Mouse (Mus musculus) lung, embryonic 14.5 days (tissue): Measurements from ENCODE around the gene Zmiz1. TPM values are rescaled to one million over a fixed set of nuclear protein-coding genes. Genes with fewer than 3 reads are reported as not detected.

Source experiments
- ATAC-seq: fragments of 200-750 bp; cut with Nextera tagmentation; 2 replicates; pipeline ENCODE4 v1.8.0; 2017; ENCODE audit warnings: mild to moderate bottlenecking, moderate TSS enrichment, moderate library complexity; ENCODE audit not compliant: insufficient read depth
- DNase-seq: peaks from one replicate; pipeline ENCODE4 v3.0.0-alpha.2; 2015
- H3K27ac ChIP-seq: fragments of 300-500 bp; sonication (generic); 2 replicates; pipeline ENCODE4 v1.5.1; 2014; ENCODE audit warnings: low read depth, mild to moderate bottlenecking, moderate library complexity
- H3K27me3 ChIP-seq: fragments of 300-500 bp; sonication (generic); 2 replicates; pipeline ENCODE4 v1.6.1; 2014; ENCODE audit warnings: low read length, control low read depth; ENCODE audit not compliant: insufficient read depth
- H3K36me3 ChIP-seq: fragments of 300-500 bp; sonication (generic); 2 replicates; pipeline ENCODE4 v1.6.1; 2014; ENCODE audit warnings: control low read depth; ENCODE audit not compliant: insufficient read depth
- H3K4me1 ChIP-seq: fragments of 300-500 bp; sonication (generic); 2 replicates; pipeline ENCODE4 v1.6.1; 2014; ENCODE audit warnings: antibody characterized with exemption, control low read depth; ENCODE audit not compliant: insufficient read depth
- H3K4me2 ChIP-seq: fragments of 300-500 bp; sonication (generic); 2 replicates; pipeline ENCODE4 v1.6.1; 2014; ENCODE audit warnings: mild to moderate bottlenecking
- H3K4me3 ChIP-seq: fragments of 300-500 bp; sonication (generic); 2 replicates; pipeline ENCODE4 v1.5.1; 2014; ENCODE audit warnings: low read depth, low read length
- H3K9ac ChIP-seq: fragments of 300-500 bp; sonication (generic); 2 replicates; pipeline ENCODE4 v1.6.1; 2014
- H3K9me3 ChIP-seq: fragments of 300-500 bp; sonication (generic); 2 replicates; pipeline ENCODE4 v1.6.1; 2016; ENCODE audit warnings: low read depth, low read length, control low read depth
- CTCF ChIP-seq: IDR thresholded peaks from 2 replicates; pipeline ENCODE4 v1.5.1; 2016; ENCODE audit warnings: antibody characterized with exemption, low read depth
- WGBS: fragments of 180-500 bp; shearing (Covaris S2); extraction: QIAGEN DNeasy Blood & Tissue Kit; methylation state at CpG from one replicate; pipeline ENCODE4 v1.1.7; 2014; 5-methylcytosine and 5-hydroxymethylcytosine counted together
- polyA plus RNA-seq: library from polyadenylated mRNA; unstranded; fragments of >200 nt; fragmentation: Nextera tagmentation; extraction: Ambion mirVana; gene quantifications from 2 replicates; pipeline ENCODE4 v1.2.1, GENCODE M21; 2014

Gene Zmiz1
- polyA plus RNA-seq = 33.5 TPM in 2 replicates

- no peak for TF ChIP-seq CTCF
- H3K9ac ChIP-seq = peak within 1 kb of the TSS; percentile 96
- peak within 1 kb of the TSS; percentile 80 for H3K4me2 ChIP-seq
- peaks cover 27% of the 10 kb centered on the region for H3K4me1 ChIP-seq
- no peaks in the 10 kb centered on the region for H3K27me3 ChIP-seq
- no peaks in the 10 kb centered on the region for H3K36me3 ChIP-seq
- peak; percentile 36 for ATAC-seq
- no peaks in the 10 kb centered on the region for H3K9me3 ChIP-seq
- H3K4me3 ChIP-seq = peak within 1 kb of the TSS; percentile 97
- peak; percentile 97 for DNase-seq
- WGBS = under 1% methylated on average over 42 of the region's 42 CpGs
- peak within 1 kb of the TSS; percentile 99 for H3K27ac ChIP-seq
These were observed at the start of gene Zmiz1 for GRCm38 (mm10) chr14:25459016-25459393. Zmiz1 (plus strand) TSS chr14:25459185.

GRCm38 (mm10) chr14:25411848-25412527 is 47.0 kb upstream of the Zmiz1 start:
- 80% methylated on average over 9 of the region's 9 CpGs for WGBS
- no peak for TF ChIP-seq CTCF

GRCm38 (mm10) chr14:25412811-25413210 is 46.2 kb upstream of the Zmiz1 start:
- 96% methylated on average over 10 of the region's 10 CpGs for WGBS
- Histone ChIP-seq H3K27ac (no peak overlapping the region), H3K9me3 (no peaks in the 10 kb centered on the region), H3K9ac (no peak overlapping the region), H3K4me3 (no peak overlapping the region), H3K27me3 (no peaks in the 10 kb centered on the region), H3K4me2 (no peak overlapping the region), H3K36me3 (no peaks in the 10 kb centered on the region), H3K4me1 (no peaks in the 10 kb centered on the region)
- TF ChIP-seq CTCF = no peak
- ATAC-seq (no peak), DNase-seq (no peak)

More at GRCm38 (mm10) chr14:25411848-25412527, 47.0 kb upstream of the Zmiz1 start:
- H3K9ac ChIP-seq = no peak overlapping the region
- H3K36me3 ChIP-seq = no peaks in the 10 kb centered on the region
- ATAC-seq = no peak
- H3K4me3 ChIP-seq = no peak overlapping the region
- no peaks in the 10 kb centered on the region for H3K27me3 ChIP-seq
- H3K9me3 ChIP-seq = no peaks in the 10 kb centered on the region
- no peak overlapping the region for H3K27ac ChIP-seq
- H3K4me1 ChIP-seq = no peaks in the 10 kb centered on the region
- no peak for DNase-seq
- no peak overlapping the region for H3K4me2 ChIP-seq

- ATAC-seq = no peak
- Histone ChIP-seq H3K4me2 (no peak overlapping the region), H3K36me3 (no peaks in the 10 kb centered on the region), H3K27ac (no peak overlapping the region), H3K9ac (no peak overlapping the region), H3K4me1 (no peaks in the 10 kb centered on the region), H3K27me3 (no peaks in the 10 kb centered on the region), H3K9me3 (no peaks in the 10 kb centered on the region), H3K4me3 (no peak overlapping the region)
- no peak for DNase-seq
- no peak for TF ChIP-seq CTCF
- WGBS = 58% methylated on average over 3 of the region's 3 CpGs
These were observed 45.5 kb upstream of the Zmiz1 start for GRCm38 (mm10) chr14:25413510-25413909.

GRCm38 (mm10) chr14:25414115-25414514 is 44.9 kb upstream of the Zmiz1 start:
- Histone ChIP-seq H3K27ac (no peak overlapping the region), H3K4me1 (no peaks in the 10 kb centered on the region), H3K9ac (no peak overlapping the region), H3K27me3 (no peaks in the 10 kb centered on the region), H3K4me2 (no peak overlapping the region), H3K36me3 (no peaks in the 10 kb centered on the region), H3K4me3 (no peak overlapping the region), H3K9me3 (no peaks in the 10 kb centered on the region)
- ATAC-seq (no peak), DNase-seq (no peak)
- 63% methylated on average over 4 of the region's 4 CpGs for WGBS
- no peak for TF ChIP-seq CTCF

- WGBS = 70% methylated on average over 7 of the region's 7 CpGs
- Histone ChIP-seq H3K4me3 (no peak overlapping the region), H3K27me3 (no peaks in the 10 kb centered on the region), H3K9ac (no peak overlapping the region), H3K4me2 (no peak overlapping the region), H3K4me1 (peaks cover 13% of the 10 kb centered on the region; the same call in 1 of the 2 replicates), H3K36me3 (no peaks in the 10 kb centered on the region), H3K27ac (no peak overlapping the region), H3K9me3 (no peaks in the 10 kb centered on the region)
- DNase-seq = no peak
- no peak for TF ChIP-seq CTCF
- no peak for ATAC-seq
These were observed 38.8 kb upstream of the Zmiz1 start for GRCm38 (mm10) chr14:25420001-25420690.

- H3K4me3 ChIP-seq = no peak overlapping the region
- no peak for TF ChIP-seq CTCF
- no peaks in the 10 kb centered on the region for H3K27me3 ChIP-seq
- H3K4me2 ChIP-seq = no peak overlapping the region
- peak; percentile 62; the same call in 1 of the 2 replicates for ATAC-seq
- no peaks in the 10 kb centered on the region for H3K36me3 ChIP-seq
- DNase-seq = peak; percentile 58
- WGBS = 100% methylated on average over 1 of the region's 1 CpGs
- H3K4me1 ChIP-seq = peaks cover 13% of the 10 kb centered on the region; the same call in 1 of the 2 replicates
- H3K9me3 ChIP-seq = no peaks in the 10 kb centered on the region
- peak overlapping the region; percentile 63 for H3K27ac ChIP-seq
- H3K9ac ChIP-seq = no peak overlapping the region
These were observed 38.0 kb upstream of the Zmiz1 start for GRCm38 (mm10) chr14:25420987-25421386.
